Mouse (Mus musculus): Measurements from ENCODE around the gene Ston2. TPM values are rescaled to one million over a fixed set of nuclear protein-coding genes. Genes with fewer than 3 reads are reported as not detected.
A peak's percentile ranks its signal among the peaks of the same experiment; 100 is the strongest.

Ston2 gene
- polyA plus RNA-seq, 1 experiment from 2014 or later = 7.4 TPM

- no peaks in the 10 kb centered on the region for H3K9me3 ChIP-seq
- H3K9ac ChIP-seq (replicated peaks) = no peak overlapping the region
- H3K27ac ChIP-seq = no peak overlapping the region
- no peaks in the 10 kb centered on the region for H3K27me3 ChIP-seq
- ATAC-seq = no peak
- H3K36me3 ChIP-seq = no peaks in the 10 kb centered on the region
- no peak overlapping the region for H3K4me3 ChIP-seq (replicated peaks)
- H3K4me1 ChIP-seq (replicated peaks) = no peaks in the 10 kb centered on the region
- no peak overlapping the region for H3K4me2 ChIP-seq (replicated peaks)
- 67% methylated on average over 10 of the region's 10 CpGs for WGBS
Observed at GRCm38 (mm10) chr12:91786355-91786754, 1.8 kb downstream of the Ston2 start.

- H3K9ac ChIP-seq (replicated peaks) = no peak overlapping the region
- no peak overlapping the region for H3K4me3 ChIP-seq (replicated peaks)
- no peak overlapping the region for H3K4me2 ChIP-seq (replicated peaks)
- no peak for ATAC-seq
- H3K27me3 ChIP-seq = peaks cover 12% of the 10 kb centered on the region; the same call in 1 of the 2 replicates
- peaks cover 16% of the 10 kb centered on the region for H3K4me1 ChIP-seq (replicated peaks)
- H3K9me3 ChIP-seq = no peaks in the 10 kb centered on the region
- no peaks in the 10 kb centered on the region for H3K36me3 ChIP-seq
- 86% methylated on average over 5 of the region's 5 CpGs for WGBS
- no peak overlapping the region for H3K27ac ChIP-seq
Observed at GRCm38 (mm10) chr12:91781432-91781831, 6.8 kb downstream of the Ston2 start.

GRCm38 (mm10) chr12:91780531-91780930, 7.7 kb downstream of the Ston2 start:
- ATAC-seq = no peak
- Histone ChIP-seq H3K9ac (replicated peaks) (no peak overlapping the region), H3K4me1 (replicated peaks) (peaks cover 16% of the 10 kb centered on the region), H3K27ac (no peak overlapping the region), H3K36me3 (no peaks in the 10 kb centered on the region), H3K4me3 (replicated peaks) (no peak overlapping the region), H3K4me2 (replicated peaks) (no peak overlapping the region), H3K27me3 (peaks cover 12% of the 10 kb centered on the region; the same call in 1 of the 2 replicates), H3K9me3 (no peaks in the 10 kb centered on the region)
- 84% methylated on average over 3 of the region's 3 CpGs for WGBS

GRCm38 (mm10) chr12:91779004-91779365, 9.2 kb downstream of the Ston2 start:
- peaks cover 12% of the 10 kb centered on the region; the same call in 1 of the 2 replicates for H3K27me3 ChIP-seq
- H3K4me2 ChIP-seq (replicated peaks) = peak overlapping the region; percentile 96
- H3K36me3 ChIP-seq = no peaks in the 10 kb centered on the region
- peak; percentile 97 for ATAC-seq
- H3K4me3 ChIP-seq (replicated peaks) = peak overlapping the region; percentile 78
- H3K9me3 ChIP-seq = no peaks in the 10 kb centered on the region
- H3K27ac ChIP-seq = no peak overlapping the region; the same call in 1 of the 2 replicates
- WGBS = under 1% methylated on average over 35 of the region's 35 CpGs
- H3K4me1 ChIP-seq (replicated peaks) = peaks cover 16% of the 10 kb centered on the region
- H3K9ac ChIP-seq (replicated peaks) = peak overlapping the region; percentile 71

- Histone ChIP-seq H3K27me3 (peaks cover 12% of the 10 kb centered on the region; the same call in 1 of the 2 replicates), H3K9me3 (no peaks in the 10 kb centered on the region), H3K4me3 (replicated peaks) (peak overlapping the region; percentile 78), H3K9ac (replicated peaks) (peak overlapping the region; percentile 71), H3K4me2 (replicated peaks) (peak overlapping the region; percentile 96), H3K27ac (no peak overlapping the region; the same call in 1 of the 2 replicates), H3K4me1 (replicated peaks) (peaks cover 16% of the 10 kb centered on the region), H3K36me3 (no peaks in the 10 kb centered on the region)
- ATAC-seq = peak; percentile 91
- under 1% methylated on average over 48 of the region's 51 CpGs for WGBS
Observed at GRCm38 (mm10) chr12:91778211-91779003, 9.8 kb downstream of the Ston2 start.

- Histone ChIP-seq H3K27me3 (peaks cover 12% of the 10 kb centered on the region; the same call in 1 of the 2 replicates), H3K4me3 (replicated peaks) (no peak overlapping the region), H3K9me3 (no peaks in the 10 kb centered on the region), H3K4me1 (replicated peaks) (peaks cover 16% of the 10 kb centered on the region), H3K36me3 (no peaks in the 10 kb centered on the region), H3K27ac (no peak overlapping the region), H3K9ac (replicated peaks) (no peak overlapping the region), H3K4me2 (replicated peaks) (no peak overlapping the region)
- WGBS = 88% methylated on average over 5 of the region's 5 CpGs
- ATAC-seq = no peak
Observed at GRCm38 (mm10) chr12:91776342-91776741, 11.8 kb downstream of the Ston2 start.

- no peak overlapping the region for H3K9ac ChIP-seq (replicated peaks)
- H3K36me3 ChIP-seq = no peaks in the 10 kb centered on the region
- no peak for ATAC-seq
- peaks cover 4% of the 10 kb centered on the region; the same call in 1 of the 2 replicates for H3K27me3 ChIP-seq
- no peaks in the 10 kb centered on the region for H3K9me3 ChIP-seq
- peaks cover 16% of the 10 kb centered on the region for H3K4me1 ChIP-seq (replicated peaks)
- H3K4me3 ChIP-seq (replicated peaks) = no peak overlapping the region
- 78% methylated on average over 8 of the region's 8 CpGs for WGBS
- no peak overlapping the region for H3K4me2 ChIP-seq (replicated peaks)
- H3K27ac ChIP-seq = no peak overlapping the region
Observed at GRCm38 (mm10) chr12:91774811-91775284, 13.3 kb downstream of the Ston2 start.

- no peak for ATAC-seq
- H3K36me3 ChIP-seq = no peaks in the 10 kb centered on the region
- H3K9me3 ChIP-seq = no peaks in the 10 kb centered on the region
- H3K4me3 ChIP-seq (replicated peaks) = no peak overlapping the region
- H3K27me3 ChIP-seq = no peaks in the 10 kb centered on the region
- H3K27ac ChIP-seq = no peak overlapping the region
- no peak overlapping the region for H3K4me2 ChIP-seq (replicated peaks)
- peaks cover 18% of the 10 kb centered on the region for H3K4me1 ChIP-seq (replicated peaks)
- H3K9ac ChIP-seq (replicated peaks) = no peak overlapping the region
- 83% methylated on average over 2 of the region's 2 CpGs for WGBS
Observed at GRCm38 (mm10) chr12:91768871-91769270, 19.3 kb downstream of the Ston2 start.

- Histone ChIP-seq H3K4me3 (replicated peaks) (no peak overlapping the region), H3K9ac (replicated peaks) (no peak overlapping the region), H3K4me2 (replicated peaks) (no peak overlapping the region), H3K36me3 (no peaks in the 10 kb centered on the region), H3K27ac (no peak overlapping the region), H3K27me3 (no peaks in the 10 kb centered on the region), H3K4me1 (replicated peaks) (peaks cover 18% of the 10 kb centered on the region), H3K9me3 (no peaks in the 10 kb centered on the region)
- 90% methylated on average over 6 of the region's 6 CpGs for WGBS
- ATAC-seq = no peak
Observed at GRCm38 (mm10) chr12:91768176-91768575, 20.0 kb downstream of the Ston2 start.

- Histone ChIP-seq H3K27ac (no peak overlapping the region), H3K9ac (replicated peaks) (no peak overlapping the region; the same call in 1 of the 2 replicates), H3K27me3 (no peaks in the 10 kb centered on the region), H3K4me1 (replicated peaks) (peaks cover 18% of the 10 kb centered on the region), H3K4me2 (replicated peaks) (peak overlapping the region; percentile 33), H3K4me3 (replicated peaks) (no peak overlapping the region), H3K36me3 (no peaks in the 10 kb centered on the region), H3K9me3 (no peaks in the 10 kb centered on the region)
- WGBS = 33% methylated on average over 14 of the region's 14 CpGs
- peak; percentile 80 for ATAC-seq
Observed at GRCm38 (mm10) chr12:91766338-91767107, 21.7 kb downstream of the Ston2 start.

GRCm38 (mm10) chr12:91765504-91765903, 22.7 kb downstream of the Ston2 start:
- H3K4me1 ChIP-seq (replicated peaks) = peaks cover 18% of the 10 kb centered on the region
- no peak overlapping the region for H3K4me2 ChIP-seq (replicated peaks)
- 79% methylated on average over 13 of the region's 13 CpGs for WGBS
- H3K27me3 ChIP-seq = no peaks in the 10 kb centered on the region
- H3K36me3 ChIP-seq = no peaks in the 10 kb centered on the region
- H3K9me3 ChIP-seq = no peaks in the 10 kb centered on the region
- no peak overlapping the region for H3K4me3 ChIP-seq (replicated peaks)
- no peak for ATAC-seq
- H3K27ac ChIP-seq = no peak overlapping the region
- H3K9ac ChIP-seq (replicated peaks) = no peak overlapping the region

GRCm38 (mm10) chr12:91765054-91765453, 23.1 kb downstream of the Ston2 start:
- H3K9me3 ChIP-seq = no peaks in the 10 kb centered on the region
- no peak overlapping the region for H3K4me2 ChIP-seq (replicated peaks)
- H3K36me3 ChIP-seq = no peaks in the 10 kb centered on the region
- ATAC-seq = no peak
- WGBS = 16% methylated on average over 2 of the region's 2 CpGs
- no peak overlapping the region for H3K4me3 ChIP-seq (replicated peaks)
- H3K9ac ChIP-seq (replicated peaks) = no peak overlapping the region
- H3K27ac ChIP-seq = no peak overlapping the region
- no peaks in the 10 kb centered on the region for H3K27me3 ChIP-seq
- H3K4me1 ChIP-seq (replicated peaks) = peaks cover 18% of the 10 kb centered on the region

Data from midbrain, embryonic 13.5 days (tissue).